Mouse (Mus musculus) hindbrain, embryonic 11.5 days (tissue): ENCODE measurements around the gene Onecut3. TPM values are rescaled to one million over a fixed set of nuclear protein-coding genes. Genes with fewer than 3 reads are reported as not detected.

Experiments
- ATAC-seq: fragments of 200-750 bp; cut with Nextera tagmentation; 2 replicates; pipeline ENCODE4 v1.8.0; 2017; ENCODE audit warnings: mild to moderate bottlenecking, moderate TSS enrichment, moderate library complexity; ENCODE audit not compliant: low FRiP score
- DNase-seq: peaks from one replicate; pipeline ENCODE4 v3.0.0-alpha.2; 2015; ENCODE audit warnings: low spot score
- H3K27ac ChIP-seq: fragments of 300-500 bp; sonication (generic); 2 replicates; pipeline ENCODE4 v1.5.1; 2014; ENCODE audit warnings: mild to moderate bottlenecking, low read depth, low read length
- H3K27me3 ChIP-seq: fragments of 300-500 bp; sonication (generic); 2 replicates; pipeline ENCODE4 v1.6.1; 2014; ENCODE audit warnings: mild to moderate bottlenecking, low read length, moderate library complexity, mixed read lengths; ENCODE audit not compliant: control insufficient read depth, insufficient read depth
- H3K36me3 ChIP-seq: fragments of 300-500 bp; sonication (generic); 2 replicates; pipeline ENCODE4 v1.6.1; 2014; ENCODE audit warnings: mild to moderate bottlenecking, low read length, moderate library complexity, mixed read lengths; ENCODE audit not compliant: control insufficient read depth, insufficient read depth
- H3K4me1 ChIP-seq: fragments of 300-500 bp; sonication (generic); replicated peaks from 2 replicates; pipeline ENCODE4 v1.6.1; 2014; ENCODE audit warnings: low read length, mixed read lengths; ENCODE audit not compliant: control insufficient read depth, insufficient read depth
- H3K4me2 ChIP-seq: fragments of 300-500 bp; sonication (generic); replicated peaks from 2 replicates; pipeline ENCODE4 v1.6.1; 2014; ENCODE audit warnings: mild to moderate bottlenecking, low read depth, low read length
- H3K4me3 ChIP-seq: fragments of 300-500 bp; sonication (generic); 2 replicates; pipeline ENCODE4 v1.5.1; 2014; ENCODE audit warnings: low read depth, low read length
- H3K9ac ChIP-seq: fragments of 300-500 bp; sonication (generic); 2 replicates; pipeline ENCODE4 v1.6.1; 2014; ENCODE audit warnings: low read depth, low read length
- H3K9me3 ChIP-seq: fragments of 300-500 bp; sonication (generic); 2 replicates; pipeline ENCODE4 v1.6.1; 2016; ENCODE audit warnings: low read length; ENCODE audit not compliant: control insufficient read depth
- WGBS: fragments of 180-500 bp; shearing (Covaris S2); extraction: QIAGEN DNeasy Blood & Tissue Kit; methylation state at CpG from one replicate; pipeline ENCODE4 v1.1.7; 2014; 5-methylcytosine and 5-hydroxymethylcytosine counted together
- polyA plus RNA-seq: library from polyadenylated mRNA; unstranded; fragments of >200 nt; fragmentation: Nextera tagmentation; extraction: Ambion mirVana; gene quantifications from 2 replicates; pipeline ENCODE4 v1.2.1, GENCODE M21; 2014

Onecut3 gene
- polyA plus RNA-seq, 1 experiment from 2014 or later: 3.5 TPM

GRCm38 (mm10) chr10:80509412-80510272, 15.0 kb downstream of the Onecut3 start:
- 13% methylated on average over 20 of the region's 20 CpGs for WGBS
- H3K4me3 ChIP-seq: peak overlapping the region; percentile 19; the same call in 1 of the 2 replicates
- H3K9ac ChIP-seq: no peak overlapping the region
- H3K4me1 ChIP-seq: peaks cover 6% of the 10 kb centered on the region; the same call in 1 of the 2 replicates
- ATAC-seq: no peak
- H3K4me2 ChIP-seq: peak overlapping the region; percentile 37
- H3K27ac ChIP-seq: no peak overlapping the region
- H3K9me3 ChIP-seq: no peaks in the 10 kb centered on the region
- peak; percentile 83 for DNase-seq
- peaks cover 26% of the 10 kb centered on the region for H3K27me3 ChIP-seq
- H3K36me3 ChIP-seq: no peaks in the 10 kb centered on the region

- WGBS: 53% methylated on average over 10 of the region's 10 CpGs
- no peaks in the 10 kb centered on the region for H3K9me3 ChIP-seq
- H3K9ac ChIP-seq: no peak overlapping the region
- H3K4me1 ChIP-seq: peaks cover 6% of the 10 kb centered on the region; the same call in 1 of the 2 replicates
- H3K27ac ChIP-seq: no peak overlapping the region
- H3K27me3 ChIP-seq: peaks cover 22% of the 10 kb centered on the region
- DNase-seq (no peak), ATAC-seq (no peak)
- no peak overlapping the region for H3K4me2 ChIP-seq
- H3K36me3 ChIP-seq: no peaks in the 10 kb centered on the region
- no peak overlapping the region for H3K4me3 ChIP-seq
These were observed 15.6 kb downstream of the Onecut3 start for GRCm38 (mm10) chr10:80510273-80510660.

GRCm38 (mm10) chr10:80513739-80514138, 19.1 kb downstream of the Onecut3 start:
- Histone ChIP-seq H3K36me3 (no peaks in the 10 kb centered on the region), H3K4me1 (peaks cover 6% of the 10 kb centered on the region; the same call in 1 of the 2 replicates), H3K27me3 (peaks cover 5% of the 10 kb centered on the region), H3K9me3 (no peaks in the 10 kb centered on the region), H3K9ac (0 out of 2 replicates have a peak overlapping the region, but pooled peaks have one; percentile 23), H3K4me2 (peak overlapping the region; percentile 28), H3K4me3 (no peak overlapping the region), H3K27ac (no peak overlapping the region)
- DNase-seq: peak; percentile 33
- ATAC-seq: no peak
- 8% methylated on average over 19 of the region's 19 CpGs for WGBS

GRCm38 (mm10) chr10:80519287-80519686, 24.7 kb downstream of the Onecut3 start:
- Histone ChIP-seq H3K27me3 (peaks cover 2% of the 10 kb centered on the region; the same call in 1 of the 2 replicates), H3K9me3 (no peaks in the 10 kb centered on the region), H3K4me1 (peaks cover 3% of the 10 kb centered on the region; the same call in 1 of the 2 replicates), H3K36me3 (no peaks in the 10 kb centered on the region), H3K27ac (no peak overlapping the region), H3K4me2 (no peak overlapping the region), H3K9ac (no peak overlapping the region), H3K4me3 (no peak overlapping the region)
- DNase-seq: no peak
- ATAC-seq: no peak
- 64% methylated on average over 2 of the region's 2 CpGs for WGBS

- Histone ChIP-seq H3K4me1 (no peaks in the 10 kb centered on the region), H3K36me3 (no peaks in the 10 kb centered on the region), H3K27ac (no peak overlapping the region), H3K9ac (no peak overlapping the region), H3K4me2 (no peak overlapping the region), H3K27me3 (no peaks in the 10 kb centered on the region), H3K4me3 (no peak overlapping the region), H3K9me3 (no peaks in the 10 kb centered on the region)
- no peak for DNase-seq
- ATAC-seq: no peak
- 92% methylated on average over 7 of the region's 7 CpGs for WGBS
These were observed 28.7 kb downstream of the Onecut3 start for GRCm38 (mm10) chr10:80523299-80523698.

- WGBS: 34% methylated on average over 9 of the region's 9 CpGs
- H3K27me3 ChIP-seq: no peaks in the 10 kb centered on the region
- H3K4me1 ChIP-seq: no peaks in the 10 kb centered on the region
- H3K36me3 ChIP-seq: no peaks in the 10 kb centered on the region
- H3K9ac ChIP-seq: no peak overlapping the region
- no peak overlapping the region for H3K4me3 ChIP-seq
- no peaks in the 10 kb centered on the region for H3K9me3 ChIP-seq
- no peak overlapping the region for H3K27ac ChIP-seq
- H3K4me2 ChIP-seq: peak overlapping the region; percentile 32
- DNase-seq (peak; percentile 49), ATAC-seq (peak; percentile 89)
These were observed 31.5 kb downstream of the Onecut3 start for GRCm38 (mm10) chr10:80526172-80526571.

- whole genome bisulfite sequencing: 84% methylated on average over 11 of the region's 11 CpGs
- ATAC-seq: no peak
- Histone ChIP-seq H3K36me3 (no peaks in the 10 kb centered on the region), H3K4me1 (no peaks in the 10 kb centered on the region), H3K27ac (no peak overlapping the region), H3K27me3 (peaks cover 11% of the 10 kb centered on the region), H3K4me3 (no peak overlapping the region), H3K9me3 (no peaks in the 10 kb centered on the region), H3K9ac (no peak overlapping the region), H3K4me2 (no peak overlapping the region)
- no peak for DNase-seq
These were observed 38.1 kb downstream of the Onecut3 start for GRCm38 (mm10) chr10:80532783-80533182.

- ATAC-seq (no peak), DNase-seq (peak; percentile 43)
- no peaks in the 10 kb centered on the region for H3K9me3 ChIP-seq
- H3K9ac ChIP-seq: no peak overlapping the region
- H3K4me3 ChIP-seq: no peak overlapping the region
- no peak overlapping the region for H3K4me2 ChIP-seq
- 21% methylated on average over 7 of the region's 7 CpGs for WGBS
- no peak overlapping the region for H3K27ac ChIP-seq
- peaks cover 11% of the 10 kb centered on the region for H3K27me3 ChIP-seq
- H3K36me3 ChIP-seq: no peaks in the 10 kb centered on the region
- H3K4me1 ChIP-seq: no peaks in the 10 kb centered on the region
These were observed 39.1 kb downstream of the Onecut3 start for GRCm38 (mm10) chr10:80533704-80534103.

- Histone ChIP-seq H3K9me3 (no peaks in the 10 kb centered on the region), H3K27ac (no peak overlapping the region), H3K9ac (no peak overlapping the region), H3K4me3 (no peak overlapping the region), H3K4me1 (no peaks in the 10 kb centered on the region), H3K36me3 (no peaks in the 10 kb centered on the region), H3K4me2 (no peak overlapping the region), H3K27me3 (peaks cover 15% of the 10 kb centered on the region)
- WGBS: 11% methylated on average over 14 of the region's 14 CpGs
- no peak for DNase-seq
- no peak for ATAC-seq
These were observed 40.4 kb downstream of the Onecut3 start for GRCm38 (mm10) chr10:80535071-80535470.
